Mouse (Mus musculus): Measurements from ENCODE around the gene Atp12a.

Atp12a gene

GRCm38 (mm10) chr14:56364711-56365237 is at the start of gene Atp12a:
Gene Atp12a, plus strand, starts transcription at chr14:56365068.
- no peak for DNase-seq (ENCODE audit: low read depth)

- DNase-seq (ENCODE audit: low read depth) = no peak
Observed at GRCm38 (mm10) chr14:56315519-56315918, 49.3 kb upstream of the Atp12a start.

GRCm38 (mm10) chr14:56316333-56316732 is 48.5 kb upstream of the Atp12a start:
- no peak for DNase-seq (ENCODE audit: low read depth)

GRCm38 (mm10) chr14:56322982-56323381 is 41.9 kb upstream of the Atp12a start:
- DNase-seq (ENCODE audit: low read depth) = no peak

GRCm38 (mm10) chr14:56325038-56325437 is 39.8 kb upstream of the Atp12a start:
- no peak for DNase-seq (ENCODE audit: low read depth)

GRCm38 (mm10) chr14:56333700-56334099 is 31.2 kb upstream of the Atp12a start:
- no peak for DNase-seq (ENCODE audit: low read depth)

GRCm38 (mm10) chr14:56334437-56334836 is 30.4 kb upstream of the Atp12a start:
- DNase-seq (ENCODE audit: low read depth) = no peak

GRCm38 (mm10) chr14:56336032-56336431 is 28.8 kb upstream of the Atp12a start:
- DNase-seq (ENCODE audit: low read depth) = no peak

- DNase-seq (ENCODE audit: low read depth) = no peak
Observed at GRCm38 (mm10) chr14:56337075-56337474, 27.8 kb upstream of the Atp12a start.

GRCm38 (mm10) chr14:56337696-56338095 is 27.2 kb upstream of the Atp12a start:
- no peak for DNase-seq (ENCODE audit: low read depth)

- no peak for DNase-seq (ENCODE audit: low read depth)
Observed at GRCm38 (mm10) chr14:56338882-56339442, 25.9 kb upstream of the Atp12a start.

- no peak for DNase-seq (ENCODE audit: low read depth)
Observed at GRCm38 (mm10) chr14:56348704-56349103, 16.2 kb upstream of the Atp12a start.

GRCm38 (mm10) chr14:56349541-56349940 is 15.3 kb upstream of the Atp12a start:
- no peak for DNase-seq (ENCODE audit: low read depth)

GRCm38 (mm10) chr14:56351959-56352660 is 12.8 kb upstream of the Atp12a start:
- DNase-seq (ENCODE audit: low read depth) = peak; percentile 66

GRCm38 (mm10) chr14:56354803-56355202 is 10.1 kb upstream of the Atp12a start:
- no peak for DNase-seq (ENCODE audit: low read depth)

- no peak for DNase-seq (ENCODE audit: low read depth)
Observed at GRCm38 (mm10) chr14:56355396-56355795, 9.5 kb upstream of the Atp12a start.

- DNase-seq (ENCODE audit: low read depth) = no peak
Observed at GRCm38 (mm10) chr14:56356196-56356595, 8.7 kb upstream of the Atp12a start.

GRCm38 (mm10) chr14:56358422-56358821 is 6.4 kb upstream of the Atp12a start:
- DNase-seq (ENCODE audit: low read depth) = no peak

- no peak for DNase-seq (ENCODE audit: low read depth)
Observed at GRCm38 (mm10) chr14:56359131-56359530, 5.7 kb upstream of the Atp12a start.

GRCm38 (mm10) chr14:56365292-56365691 is 424 bp downstream of the Atp12a start:
- no peak for DNase-seq (ENCODE audit: low read depth)

- no peak for DNase-seq (ENCODE audit: low read depth)
Observed at GRCm38 (mm10) chr14:56366712-56367111, 1.8 kb downstream of the Atp12a start.

- DNase-seq (ENCODE audit: low read depth) = peak; percentile 29
Observed at GRCm38 (mm10) chr14:56368834-56369233, 4.0 kb downstream of the Atp12a start.

GRCm38 (mm10) chr14:56375731-56376130 is 10.9 kb downstream of the Atp12a start:
- DNase-seq (ENCODE audit: low read depth) = peak; percentile 78

- DNase-seq (ENCODE audit: low read depth) = no peak
Observed at GRCm38 (mm10) chr14:56377745-56378144, 12.9 kb downstream of the Atp12a start.
